Mouse (Mus musculus) monocyte, adult 2 months (primary cell): ENCODE data around the gene Gm498.
A peak's percentile ranks its signal among the peaks of the same experiment; 100 is the strongest.

ENCODE experiments used
- DNase-seq, 2 experiments: peaks; one replicate each; pipeline ENCODE4 v3.0.0; 2022; ENCODE audit warnings: low spot score in 2 of 2, low read depth in 1 of 2

The Gm498 gene

DNA sequence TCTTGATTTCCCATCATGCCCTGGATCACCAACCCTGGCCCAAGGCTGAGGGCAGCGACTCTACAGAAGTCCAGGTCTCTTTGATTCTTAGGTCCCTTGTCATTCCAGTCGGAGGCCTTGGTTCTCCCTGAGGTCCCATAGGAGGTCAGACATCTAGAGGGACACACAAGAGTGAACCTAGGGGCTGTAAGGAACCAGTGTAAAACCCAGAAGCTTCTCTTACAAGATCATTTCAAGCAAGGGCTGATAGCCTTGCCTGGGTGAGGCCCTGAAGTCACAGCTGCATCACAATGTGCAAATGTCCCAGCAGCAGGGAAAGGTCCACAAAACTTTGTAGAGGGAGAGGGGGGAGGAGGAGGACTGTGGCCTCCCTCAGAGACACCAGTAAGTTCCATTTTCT lies at the start of gene Gm498:
TSS of gene Gm498 (plus strand) at position 301 of the 400 bp plus-strand sequence.
- no peak for DNase-seq

DNA sequence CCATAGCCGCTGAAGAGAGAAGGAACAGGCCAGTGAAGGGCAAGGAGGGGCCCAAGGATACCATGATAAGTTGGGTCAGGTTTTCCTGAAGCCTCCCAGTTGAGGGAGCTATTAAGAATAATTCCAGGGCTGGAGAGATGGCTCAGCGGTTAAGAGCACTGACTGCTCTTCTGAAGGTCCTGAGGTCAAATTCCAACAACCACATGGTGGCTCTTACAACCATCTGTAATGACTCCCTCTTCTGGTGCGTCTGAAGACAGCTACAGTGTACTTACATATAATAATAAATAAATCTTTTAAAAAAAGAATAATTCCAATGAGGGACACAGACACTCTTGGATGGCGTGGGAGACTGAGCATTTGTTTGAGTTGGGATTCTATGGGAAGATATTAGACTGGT lies 47.4 kb upstream of the Gm498 start:
- DNase-seq, result no peak

DNA sequence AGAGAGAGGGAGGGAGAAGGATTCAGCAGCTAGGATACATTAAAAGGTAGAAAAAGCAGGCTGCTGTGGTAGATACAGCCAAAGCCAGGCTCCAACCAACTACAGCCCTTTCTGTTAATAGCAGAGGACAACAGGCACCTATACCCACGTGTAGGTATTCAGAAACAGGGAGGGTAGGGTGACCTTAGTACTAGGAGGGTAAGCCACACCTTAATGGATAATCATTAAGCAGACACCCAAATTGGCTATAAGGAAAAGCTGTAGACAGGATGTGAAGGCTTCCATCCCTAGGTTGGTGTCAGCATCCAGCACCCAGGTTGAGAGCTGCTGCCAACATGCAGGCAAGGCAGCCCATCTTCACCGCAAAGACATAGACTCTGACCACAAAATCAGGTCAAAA lies 45.4 kb upstream of the Gm498 start:
- no peak for DNase-seq

DNA sequence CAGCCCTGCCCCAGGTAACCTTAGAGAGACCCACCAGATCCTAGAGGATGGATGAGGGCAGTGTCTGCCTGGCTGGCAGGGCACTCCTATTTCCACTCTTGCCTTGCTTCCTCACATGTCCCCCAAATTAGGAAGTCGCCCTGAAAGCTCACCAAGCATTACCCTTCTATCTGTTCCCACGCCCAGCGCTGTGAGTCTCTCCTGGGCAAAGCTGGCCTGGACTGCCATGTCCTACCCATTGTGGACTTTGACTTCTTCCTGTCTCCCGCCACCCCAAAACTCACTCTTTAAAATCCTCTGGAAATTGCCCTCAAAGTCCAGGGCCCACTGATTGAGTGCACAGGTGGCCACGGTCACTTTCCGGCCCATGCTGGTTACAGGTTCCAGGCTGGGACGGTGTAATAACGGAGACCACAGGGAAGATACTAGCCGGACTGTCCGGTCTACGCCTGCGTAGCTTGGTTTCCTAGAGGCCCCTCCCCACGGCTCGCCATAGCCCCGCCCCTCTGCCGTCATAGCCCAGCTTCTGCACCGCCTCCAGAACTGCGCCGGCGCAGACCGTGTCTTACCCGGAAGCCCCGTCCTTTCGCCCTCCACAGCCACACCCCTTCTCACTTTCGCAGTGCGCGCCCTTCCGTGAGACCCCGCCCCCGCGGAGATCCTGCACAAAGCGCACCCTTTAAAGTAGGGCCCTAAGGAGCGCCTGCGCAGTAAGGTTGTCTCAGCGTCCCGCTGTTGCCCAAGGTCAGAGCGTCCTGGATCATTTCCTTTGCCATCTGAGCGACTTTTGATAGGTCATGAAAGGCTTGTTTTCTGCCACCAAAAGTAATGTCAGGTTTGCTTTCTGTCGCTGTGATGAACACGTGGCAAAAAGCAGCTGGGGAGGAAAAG lies 44.0 kb upstream of the Gm498 start, which contains the start of the genes Nadsyn1 and Dhcr7:
TSS of gene Nadsyn1 (minus strand) at position 475 of the 891 bp plus-strand sequence.
TSS of gene Dhcr7 (plus strand) at position 771 of the 891 bp plus-strand sequence.
- DNase-seq, result peak; percentile 97 to 98

DNA sequence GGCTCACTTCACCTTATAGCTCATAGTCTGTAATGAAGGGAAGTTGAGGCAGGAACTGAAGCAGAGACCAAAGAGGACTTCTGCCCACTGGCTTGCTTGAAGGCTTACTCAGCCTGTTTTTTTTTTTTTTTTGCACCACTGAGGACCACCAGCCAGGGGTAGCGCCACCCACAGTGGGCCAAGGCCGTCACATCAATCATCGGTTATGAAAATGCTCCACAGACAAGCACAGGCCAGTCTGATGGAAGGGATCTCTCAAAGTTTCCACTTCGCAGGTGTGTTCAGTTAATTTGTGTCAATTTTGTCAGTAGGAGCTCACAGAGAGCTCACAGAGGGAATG lies 43.4 kb upstream of the Gm498 start:
- DNase-seq, result no peak

DNA sequence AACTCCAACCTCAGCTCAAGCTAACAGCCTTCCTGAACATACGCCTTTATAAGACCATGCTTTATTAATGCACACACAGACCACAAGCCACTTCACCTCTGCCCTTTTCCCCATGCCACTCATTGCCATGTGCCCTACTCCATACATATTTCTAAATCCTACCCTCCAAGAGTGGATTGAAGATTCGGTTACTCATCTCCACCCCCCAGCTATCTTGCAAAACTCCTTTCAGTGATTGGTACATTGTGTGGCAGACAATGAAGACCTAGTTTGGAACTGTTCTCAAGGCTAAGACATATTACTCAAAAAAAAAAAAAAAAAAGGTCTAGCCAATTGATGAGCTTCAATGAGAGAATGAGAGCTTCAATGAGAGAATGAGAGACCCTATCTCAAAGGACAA lies 39.7 kb upstream of the Gm498 start:
- no peak for DNase-seq

DNA sequence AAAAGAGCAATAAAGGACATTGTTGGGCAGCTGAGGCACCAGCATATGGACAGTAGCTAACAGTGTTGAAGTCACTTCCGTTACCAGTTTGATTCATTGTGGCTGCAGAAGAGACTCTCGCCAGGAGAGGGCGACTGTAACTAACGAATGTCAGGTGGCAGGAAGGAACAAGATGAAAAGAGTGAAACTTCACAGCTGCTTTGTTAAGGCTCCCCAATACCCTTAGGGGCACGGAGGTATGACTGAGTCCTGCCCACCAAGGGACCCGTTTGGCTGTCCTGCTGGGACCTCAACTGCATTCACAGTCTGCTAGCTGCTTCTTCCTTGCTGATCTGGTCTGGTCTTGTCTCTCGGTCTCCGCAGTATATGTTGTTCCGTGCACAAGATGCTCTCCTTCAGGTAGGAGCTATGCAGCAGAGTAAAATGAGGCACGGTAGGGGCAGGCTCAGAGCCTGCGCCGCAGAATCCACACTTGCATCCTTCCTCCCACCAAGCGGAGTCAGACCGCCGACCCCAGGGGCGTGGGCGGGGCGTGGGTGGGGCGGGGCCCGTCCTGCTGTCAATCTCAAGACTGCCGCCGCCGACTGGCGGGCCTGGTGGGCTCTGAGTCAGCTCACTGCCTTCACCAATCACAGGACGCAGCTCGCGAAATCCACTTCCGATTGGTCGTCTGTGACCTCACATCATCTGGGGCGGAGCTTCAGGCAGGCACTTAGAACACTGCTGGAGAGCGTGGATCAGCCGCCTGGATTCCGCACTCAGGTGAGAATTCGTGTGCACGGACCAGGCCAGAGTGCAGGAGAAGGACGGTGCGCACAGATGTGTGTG lies 36.9 kb upstream of the Gm498 start:
- DNase-seq, result peak; percentile 84 to 86

DNA sequence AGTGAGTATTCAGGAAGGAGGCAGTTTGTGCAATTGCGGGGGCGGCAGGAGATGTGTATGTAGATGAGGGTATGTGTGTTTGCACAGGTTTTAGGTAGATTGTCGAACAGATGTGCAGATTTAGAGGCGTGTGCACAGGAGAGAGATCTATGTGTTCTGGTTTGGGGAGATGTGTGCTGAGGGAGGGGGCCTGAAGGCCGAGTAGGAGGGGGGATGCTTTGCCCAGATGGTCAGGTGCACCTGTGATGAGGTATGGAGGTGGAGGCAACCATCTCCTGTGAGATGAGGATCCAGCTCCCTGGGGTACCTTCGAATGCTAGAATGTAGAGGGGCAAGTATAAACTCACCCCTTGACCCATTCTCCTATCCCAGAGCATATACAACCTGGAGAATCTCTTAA lies 36.2 kb upstream of the Gm498 start:
- no peak for DNase-seq

DNA sequence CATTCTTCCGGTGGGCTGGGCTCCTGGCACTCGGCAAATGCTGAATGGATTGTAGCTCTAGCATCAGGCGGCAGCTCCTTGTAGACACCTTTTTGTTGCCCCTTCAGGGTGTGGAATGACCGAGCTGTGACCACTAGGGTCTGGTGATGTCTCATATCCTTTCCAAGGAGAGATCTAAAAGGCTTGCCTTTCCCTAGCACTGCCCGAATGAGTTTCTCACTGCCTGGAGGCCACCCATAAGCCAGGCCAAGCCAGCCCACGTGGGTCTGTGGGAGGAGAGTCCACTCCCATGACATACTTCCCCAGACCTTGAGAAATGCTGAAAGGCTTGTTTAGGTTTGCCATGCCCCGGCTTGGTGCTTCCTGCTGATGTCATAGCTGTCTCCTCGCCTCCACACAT lies 34.4 kb upstream of the Gm498 start:
- no peak for DNase-seq

DNA sequence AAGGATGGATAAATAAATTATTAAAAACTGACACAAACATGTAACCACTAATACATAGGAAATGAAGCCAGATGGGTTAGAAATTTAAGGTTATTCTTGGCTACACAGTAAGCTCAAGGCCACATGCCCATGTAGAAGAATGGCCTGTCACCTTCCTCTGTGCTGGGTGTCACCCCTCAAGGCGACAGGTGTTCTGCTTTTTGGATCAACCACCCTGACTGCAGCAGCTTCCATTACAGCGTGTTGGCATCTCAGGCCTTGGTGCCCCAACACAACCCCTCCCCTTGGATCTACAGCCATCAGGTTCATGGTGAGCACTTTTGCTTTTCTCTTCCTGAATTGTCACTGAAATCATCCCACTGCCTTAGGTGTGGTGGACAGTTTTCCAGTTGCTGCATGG lies 34.0 kb upstream of the Gm498 start:
- DNase-seq, result no peak

DNA sequence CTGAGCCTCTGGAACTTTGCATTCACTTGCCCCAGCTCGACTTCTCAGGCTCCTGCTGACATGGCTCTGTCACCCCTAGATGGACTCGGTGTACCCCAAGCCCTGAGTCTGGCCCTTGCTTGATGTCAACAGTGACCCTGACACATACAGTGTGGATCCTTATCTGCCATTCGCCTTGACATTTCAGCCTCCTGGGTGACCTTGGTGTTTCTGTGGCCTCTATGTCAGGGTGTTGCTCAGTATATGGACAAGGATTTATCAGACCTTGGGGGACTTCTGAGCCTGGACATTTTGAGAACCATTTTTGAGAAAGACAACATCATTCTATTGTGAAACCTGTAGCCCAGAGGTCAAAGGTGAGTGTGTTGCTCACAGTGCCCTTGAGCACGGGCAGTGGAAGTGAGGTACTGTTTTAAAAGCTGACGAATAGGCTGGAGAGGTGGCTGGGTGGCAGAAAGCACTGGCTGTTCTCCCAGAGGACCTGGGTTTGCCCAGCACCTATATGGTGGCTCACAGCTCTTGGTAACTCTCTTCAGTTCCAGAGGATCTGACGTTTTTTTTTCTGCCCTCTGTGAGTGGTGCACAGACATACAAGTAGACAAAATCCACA lies 33.0 kb upstream of the Gm498 start:
- DNase-seq, result no peak

DNA sequence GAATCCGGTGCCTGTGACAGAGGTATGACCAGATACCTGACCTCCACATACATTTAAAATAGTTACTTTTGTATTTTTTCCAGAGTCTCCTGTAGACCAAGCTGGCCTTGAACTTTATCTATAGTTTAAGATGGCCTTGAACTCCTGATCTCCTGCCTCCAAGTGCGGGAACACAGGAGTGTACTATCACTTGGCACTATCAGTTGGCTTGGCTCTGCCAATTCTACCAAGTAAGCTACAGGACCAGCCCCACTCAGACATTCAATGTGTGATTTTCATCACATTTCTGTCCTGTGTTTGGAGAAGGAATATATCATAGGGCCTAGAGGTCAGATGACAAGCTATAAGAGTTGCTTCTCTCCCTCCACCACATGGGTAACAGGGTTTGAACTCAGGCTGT lies 32.3 kb upstream of the Gm498 start:
- no peak for DNase-seq

DNA sequence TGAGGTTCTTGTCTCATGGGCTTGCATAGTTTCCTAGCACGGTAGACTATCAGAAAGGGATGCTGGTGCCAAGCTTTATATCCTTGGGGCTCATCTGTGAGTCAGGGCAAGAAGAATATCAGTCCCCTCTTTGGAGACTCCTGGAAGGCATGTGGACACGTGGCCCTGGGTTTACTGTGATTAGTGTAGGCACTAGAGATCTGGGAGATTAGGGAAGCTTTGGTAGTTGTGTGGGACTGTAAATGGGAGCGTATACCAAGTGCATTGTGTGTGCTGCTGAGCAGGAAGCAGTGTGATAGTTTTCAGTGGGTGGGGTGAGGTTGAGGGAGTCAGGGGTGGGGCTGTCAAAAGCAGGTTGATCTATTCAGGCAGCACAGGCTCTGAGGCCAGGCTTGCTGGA lies 31.7 kb upstream of the Gm498 start:
- no peak for DNase-seq

DNA sequence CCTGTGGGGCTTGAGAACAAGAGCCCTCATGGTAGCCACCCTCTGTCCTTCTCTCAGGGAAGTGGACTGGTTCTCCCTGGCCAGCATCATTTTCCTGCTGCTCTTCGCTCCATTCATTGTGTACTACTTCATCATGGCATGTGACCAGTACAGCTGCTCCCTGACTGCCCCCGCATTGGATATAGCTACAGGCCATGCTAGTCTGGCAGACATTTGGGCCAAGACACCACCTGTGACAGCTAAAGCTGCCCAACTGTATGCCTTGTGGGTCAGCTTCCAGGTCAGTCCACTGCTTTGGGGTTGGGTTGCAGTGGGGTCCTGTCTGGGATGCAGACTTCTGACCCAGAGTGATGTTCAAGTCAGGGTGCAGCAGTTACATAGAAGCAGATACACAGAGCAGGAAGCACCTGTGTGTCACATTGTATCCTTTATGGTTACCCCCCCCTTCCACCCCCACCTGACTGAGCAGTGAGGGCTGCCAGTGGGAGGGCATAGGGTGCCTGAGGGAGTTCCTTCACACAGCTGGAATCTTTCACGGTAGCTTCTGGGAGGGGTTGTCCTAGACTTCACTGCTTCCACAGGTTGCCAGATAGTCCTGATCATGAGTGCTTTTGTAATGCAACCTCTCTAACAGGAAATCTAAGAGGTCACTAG lies 28.8 kb upstream of the Gm498 start:
- no peak for DNase-seq

DNA sequence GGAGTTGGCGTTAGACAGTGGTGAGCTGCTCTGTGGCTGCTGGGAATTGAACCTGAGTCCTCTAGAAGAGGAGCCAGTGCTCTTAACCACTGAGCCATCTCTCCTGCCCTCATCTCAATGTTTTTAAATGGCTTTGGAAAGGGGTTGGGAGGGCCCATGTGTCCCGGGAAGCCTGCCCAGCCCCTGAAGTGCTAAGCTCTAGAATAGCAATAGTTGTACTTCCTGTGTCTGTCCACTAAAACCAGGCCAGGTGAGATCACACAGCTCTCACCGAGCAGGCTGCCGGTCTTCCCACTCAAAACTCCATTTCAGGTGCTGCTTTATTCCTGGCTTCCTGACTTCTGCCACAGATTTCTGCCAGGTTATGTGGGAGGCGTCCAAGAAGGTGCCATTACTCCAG lies 26.5 kb upstream of the Gm498 start:
- no peak for DNase-seq

DNA sequence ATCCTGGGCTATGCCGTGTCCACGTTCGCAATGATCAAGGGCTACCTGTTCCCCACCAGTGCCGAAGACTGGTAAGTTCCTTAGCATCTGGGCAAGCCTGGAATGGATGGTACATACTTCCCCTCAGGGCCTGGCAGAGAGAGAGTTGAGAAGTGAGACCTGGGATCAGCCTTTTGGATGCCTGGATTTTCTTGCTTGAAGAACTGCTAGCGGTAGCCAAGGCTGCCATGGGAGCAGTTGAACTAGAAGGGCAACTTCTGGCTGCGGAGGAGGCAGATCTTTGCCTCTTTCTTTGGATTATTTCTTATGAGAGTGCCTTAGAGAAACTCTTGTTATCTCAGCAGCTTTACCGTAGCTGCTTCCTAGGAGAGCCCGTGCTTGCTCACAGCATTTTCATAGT lies 25.3 kb upstream of the Gm498 start:
- no peak for DNase-seq

DNA sequence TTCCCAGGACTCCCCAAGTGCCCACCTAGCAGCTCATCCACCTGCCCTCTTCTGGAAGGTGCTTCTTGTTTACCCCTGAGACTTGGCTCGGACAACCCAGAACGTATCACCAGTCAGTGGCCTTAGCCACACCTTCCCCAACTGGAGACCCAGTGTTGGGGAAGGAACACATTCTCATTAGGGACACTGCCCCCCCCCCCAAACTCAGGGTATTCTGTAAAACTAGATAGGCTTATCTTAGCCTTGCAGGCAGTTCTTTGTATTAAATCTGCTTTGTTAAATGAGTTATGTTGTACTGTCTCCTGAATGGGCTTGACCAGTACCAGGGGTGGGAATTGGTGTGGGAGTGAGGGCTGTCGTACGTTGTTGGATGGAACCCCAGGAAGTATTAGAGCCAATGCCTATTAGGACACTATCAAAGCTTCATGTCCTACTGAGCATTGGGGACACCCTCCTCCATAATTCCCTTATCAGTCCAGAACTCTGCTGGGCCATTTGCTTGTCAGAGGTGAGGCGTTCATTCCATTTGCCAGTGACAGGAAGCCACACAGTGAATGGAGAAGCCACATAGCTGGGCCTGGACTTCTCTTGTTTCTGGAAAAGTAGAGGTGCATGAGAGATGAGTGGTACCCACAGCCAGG lies 18.4 kb upstream of the Gm498 start:
- DNase-seq, result no peak

DNA sequence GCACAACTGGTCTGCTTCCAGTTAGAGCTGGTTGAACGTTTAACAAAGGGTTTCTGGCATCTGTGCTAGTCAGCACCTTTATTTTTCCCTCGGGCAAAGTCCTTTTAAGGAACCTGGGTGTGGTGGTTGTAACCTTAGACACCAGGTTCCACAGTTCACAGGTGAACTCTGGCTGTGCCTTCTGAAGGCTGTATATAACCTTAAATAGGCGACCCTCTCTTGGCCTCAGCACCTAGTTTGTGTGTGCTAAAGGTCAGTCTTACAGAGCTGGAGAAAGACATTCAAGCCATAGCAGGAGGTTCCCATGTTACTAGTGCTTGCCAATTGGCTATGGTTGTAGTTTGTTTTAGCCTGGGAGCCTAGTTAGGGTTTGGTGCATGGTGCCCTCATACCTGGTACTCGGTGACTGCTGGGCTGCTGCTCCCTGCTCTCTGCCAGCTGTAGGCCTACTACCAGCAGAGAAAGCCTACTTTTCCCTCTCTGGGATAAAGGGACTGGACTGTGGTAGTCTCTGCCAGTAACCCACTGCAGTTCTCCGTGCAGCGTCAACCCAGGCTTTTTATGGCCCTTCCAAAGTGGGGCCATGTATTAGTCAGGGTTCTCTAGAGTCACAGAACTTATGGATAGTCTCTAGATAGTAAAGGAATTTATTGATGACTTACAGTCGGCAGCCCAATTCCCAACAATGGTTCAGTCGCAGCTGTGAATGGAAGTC lies 17.7 kb upstream of the Gm498 start:
- DNase-seq, result no peak

DNA sequence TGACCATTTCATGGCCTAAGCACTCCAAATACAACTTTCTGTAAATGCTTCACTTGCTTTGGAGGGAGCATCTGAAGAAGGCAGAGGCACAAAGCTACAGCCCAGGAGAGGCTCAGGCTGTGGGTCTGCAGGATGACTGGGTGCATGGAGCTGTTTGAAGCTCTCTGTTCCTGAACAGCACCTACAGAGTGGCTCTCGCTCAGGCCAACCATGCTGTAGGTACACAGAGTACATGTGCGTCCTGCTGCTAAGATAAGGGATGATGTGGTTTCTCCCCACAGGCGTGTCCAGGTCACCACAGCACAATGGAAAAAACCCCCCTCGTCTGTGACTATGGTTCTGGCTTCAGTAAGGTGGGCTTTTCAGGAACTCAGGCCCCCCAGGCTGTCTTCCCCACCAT lies 2.2 kb downstream of the Gm498 start:
- no peak for DNase-seq

DNA sequence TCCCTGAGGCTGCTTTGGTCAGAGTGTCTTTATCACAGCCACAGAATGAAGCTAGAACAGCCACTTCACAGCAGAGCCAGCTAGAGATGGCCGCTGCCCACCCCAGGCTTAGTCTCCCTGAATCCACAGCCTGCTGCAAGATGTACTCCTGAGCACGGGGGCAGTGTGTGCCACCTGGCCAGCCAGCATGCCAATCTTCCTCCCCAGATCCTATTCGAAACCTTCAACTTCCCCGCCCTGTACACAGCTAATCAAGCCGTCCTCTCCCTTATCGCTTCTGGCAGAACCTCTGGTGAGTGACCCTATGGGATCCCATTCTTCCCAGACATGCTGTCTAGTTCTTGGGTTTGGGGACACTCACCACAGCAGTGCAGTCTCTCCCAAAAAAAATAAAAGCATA lies 17.1 kb downstream of the Gm498 start:
- no peak for DNase-seq
